Mouse (Mus musculus) gastrocnemius, adult 18-20 months (tissue): ENCODE measurements around the gene Nudt16l1. TPM values are rescaled to one million over a fixed set of nuclear protein-coding genes. Genes with fewer than 3 reads are reported as not detected.
A peak's percentile ranks its signal among the peaks of the same experiment; 100 is the strongest.

Source experiments
- DNase-seq: peaks from one replicate; pipeline ENCODE4 v3.0.0; 2021; ENCODE audit warnings: low spot score
- long read RNA-seq, 2 experiments: library from polyadenylated mRNA; stranded (forward); transcript quantifications; one replicate each; pipeline ENCODE4 v2.0.0; 2021
- total RNA-seq, 2 experiments: library from RNA; stranded (reverse); gene quantifications; 2 replicates each; pipeline ENCODE4 v1.2.3; 2021

Nudt16l1 gene
- 10 to 100 TPM; 10.1 to 12.5 TPM for total RNA-seq
- long read RNA-seq, experiment 1, transcript Nudt16l1-205 (3 exons, 1,618 nt) = major isoform, 17 of 18 reads
- long read RNA-seq, experiment 1, partial matches to known transcripts = 0 of 18 reads
- long read RNA-seq, experiment 1, other reads (novel, unspliced or antisense) = 0 of 18 reads
- long read RNA-seq, experiment 2, transcript Nudt16l1-205 (3 exons, 1,618 nt) = major isoform, 12 of 13 reads
- long read RNA-seq, experiment 2, partial matches to known transcripts = 0 of 13 reads
- long read RNA-seq, experiment 2, other reads (novel, unspliced or antisense) = 0 of 13 reads

GRCm38 (mm10) chr16:4938461-4938860, at the start of gene Nudt16l1:
Nudt16l1 (plus strand) TSS chr16:4938761.
- DNase-seq = no peak

GRCm38 (mm10) chr16:4890201-4890709, 48.3 kb upstream of the Nudt16l1 start:
- no peak for DNase-seq

- DNase-seq = no peak
Observed at GRCm38 (mm10) chr16:4892171-4892570, 46.4 kb upstream of the Nudt16l1 start.

GRCm38 (mm10) chr16:4894201-4894908, 44.2 kb upstream of the Nudt16l1 start:
- no peak for DNase-seq

GRCm38 (mm10) chr16:4896249-4897027, 42.1 kb upstream of the Nudt16l1 start:
- peak; percentile 62 for DNase-seq

- no peak for DNase-seq
Observed at GRCm38 (mm10) chr16:4897146-4897730, 41.3 kb upstream of the Nudt16l1 start.

GRCm38 (mm10) chr16:4898881-4899280, 39.7 kb upstream of the Nudt16l1 start:
- no peak for DNase-seq

GRCm38 (mm10) chr16:4899711-4900110, 38.9 kb upstream of the Nudt16l1 start:
- no peak for DNase-seq

- DNase-seq = no peak
Observed at GRCm38 (mm10) chr16:4901167-4901566, 37.4 kb upstream of the Nudt16l1 start.

- DNase-seq = no peak
Observed at GRCm38 (mm10) chr16:4902390-4902789, 36.2 kb upstream of the Nudt16l1 start.

GRCm38 (mm10) chr16:4903491-4904102, 35.0 kb upstream of the Nudt16l1 start:
- DNase-seq = peak; percentile 39

- no peak for DNase-seq
Observed at GRCm38 (mm10) chr16:4904878-4905277, 33.7 kb upstream of the Nudt16l1 start.

- no peak for DNase-seq
Observed at GRCm38 (mm10) chr16:4905591-4905990, 33.0 kb upstream of the Nudt16l1 start.

- no peak for DNase-seq
Observed at GRCm38 (mm10) chr16:4906559-4906958, 32.0 kb upstream of the Nudt16l1 start.

- no peak for DNase-seq
Observed at GRCm38 (mm10) chr16:4907386-4907785, 31.2 kb upstream of the Nudt16l1 start.

- no peak for DNase-seq
Observed at GRCm38 (mm10) chr16:4907972-4908371, 30.6 kb upstream of the Nudt16l1 start.

GRCm38 (mm10) chr16:4909745-4910144, 28.8 kb upstream of the Nudt16l1 start:
- DNase-seq = no peak

- DNase-seq = no peak
Observed at GRCm38 (mm10) chr16:4910758-4911157, 27.8 kb upstream of the Nudt16l1 start.

GRCm38 (mm10) chr16:4912074-4912648, 26.4 kb upstream of the Nudt16l1 start:
- DNase-seq = no peak

GRCm38 (mm10) chr16:4912907-4913782, 25.4 kb upstream of the Nudt16l1 start:
- no peak for DNase-seq
